Mouse (Mus musculus): ENCODE measurements at regions not wholly inside any gene's neighbourhood (a gene's known extent, or its start where the extent isn't known, plus 50 kb on each side); places are given as distances from the start of the nearest gene placed in this dataset.

DNA sequence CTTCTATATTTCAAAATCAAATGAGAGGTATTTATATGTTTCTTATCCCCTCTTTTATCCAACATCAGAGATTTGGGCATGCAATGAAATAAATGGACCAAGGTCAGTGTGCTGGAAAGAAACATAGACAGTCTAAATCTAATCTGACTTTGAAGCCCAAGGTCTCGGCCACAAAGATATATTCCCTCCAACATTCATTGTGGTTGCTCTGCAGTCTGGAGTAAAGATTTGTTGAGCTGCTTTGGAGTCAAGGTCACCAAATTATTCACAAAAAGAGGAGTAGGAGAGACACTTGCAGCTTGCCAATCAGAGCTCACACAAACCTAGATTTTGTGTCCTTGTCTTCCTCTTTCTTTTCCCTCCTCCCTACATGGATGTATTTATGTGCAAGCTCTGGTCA is 304.2 kb upstream of the Itga1 start:
- in situ Hi-C loops (cut with MboI; ENCODE audit: low pct_ligation_motif_present, low pct_unique_long_range_greater_than_20kb, low sequenced_read_pairs): no loop called here
- no peaks in the 10 kb centered on the region for H3K4me1 ChIP-seq (ENCODE audit: control insufficient read depth in 1 of 2, insufficient read depth in 2 of 2)
- dilution Hi-C loops (cut with MboI; ENCODE audit: extremely low pct_ligation_motif_present, extremely low pct_unique_long_range_greater_than_20kb, low sequenced_read_pairs): no loop called here

DNA sequence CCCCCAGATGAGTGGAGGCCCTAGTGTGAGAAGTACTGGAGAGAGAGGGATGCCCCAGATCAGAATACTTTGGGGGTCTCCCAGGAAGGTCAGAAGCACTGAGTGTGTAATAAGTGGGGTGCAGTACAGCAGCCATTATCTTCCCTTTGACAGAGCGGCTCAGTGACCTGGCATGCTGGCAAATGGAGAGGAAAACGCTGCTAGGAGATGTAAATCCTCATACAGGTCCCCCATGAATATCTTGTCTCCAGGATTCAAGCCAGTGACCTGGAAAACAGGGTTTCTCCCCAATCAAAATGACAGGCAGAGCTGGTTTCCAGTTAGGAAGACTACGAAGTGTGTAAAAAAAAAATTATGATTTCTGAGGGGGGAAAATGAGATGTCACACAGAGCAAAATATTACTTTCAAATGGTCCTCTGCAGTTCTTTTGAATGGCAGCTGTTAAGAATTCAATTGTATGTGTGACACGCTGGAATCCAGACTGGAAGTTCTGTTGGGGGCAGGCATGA is 299.0 kb upstream of the Itga1 start:
- Histone ChIP-seq H3K4me2 (ENCODE audit: insufficient read depth, low read depth, poor library complexity, severe bottlenecking) (no peak overlapping the region), H3K79me2 (replicated peaks; ENCODE audit: control insufficient read depth, extremely low read depth, insufficient read depth, poor library complexity, severe bottlenecking) (no peaks in the 10 kb centered on the region), H3K9me3 (replicated peaks; ENCODE audit: low read length) (peaks cover 13% of the 10 kb centered on the region), H3K27ac (ENCODE audit: insufficient read depth, low read depth) (no peak overlapping the region), H3K4me1 (ENCODE audit: control insufficient read depth in 1 of 2, insufficient read depth in 2 of 2) (no peaks in the 10 kb centered on the region), H3K9ac (ENCODE audit: insufficient read depth, low read depth) (no peak overlapping the region), H3K27me3 (replicated peaks) (no peaks in the 10 kb centered on the region), H3K4me3 (replicated peaks in 1 of 3; ENCODE audit: low read depth in 2 of 3, low read length in 2 of 3, poor library complexity in 1 of 3) (no peak overlapping the region), H3K36me3 (replicated peaks in 1 of 2; ENCODE audit: control insufficient read depth in 1 of 2, insufficient read depth in 1 of 2, low read length in 1 of 2) (no peaks in the 10 kb centered on the region)
- in situ Hi-C loops (cut with MboI; ENCODE audit: low pct_ligation_motif_present, low pct_unique_long_range_greater_than_20kb, low sequenced_read_pairs): no loop called here
- dilution Hi-C loops (cut with MboI; ENCODE audit: extremely low pct_ligation_motif_present, extremely low pct_unique_long_range_greater_than_20kb, low sequenced_read_pairs): no loop called here
- DNase-seq (ENCODE audit: extremely low read depth): no peak
- TF ChIP-seq SIN3A (IDR thresholded peaks at IDR 0.05; ENCODE audit: low read length): no peak
- TF ChIP-seq HCFC1 (IDR thresholded peaks at IDR 0.05; ENCODE audit: low read depth, low read length): no peak
- no peak for TF ChIP-seq TCF12 (IDR thresholded peaks at IDR 0.05; ENCODE audit: low read depth, low read length)
- no peak for TF ChIP-seq NELFE (IDR thresholded peaks at IDR 0.05; ENCODE audit: low read depth, low read length)
- TF ChIP-seq BHLHE40 (IDR thresholded peaks at IDR 0.05; ENCODE audit: low read depth, low read length): no peak

More for the DNA sequence above, 304.2 kb upstream of the Itga1 start:
- H3K36me3 ChIP-seq (replicated peaks in 1 of 2; ENCODE audit: control insufficient read depth in 1 of 2, insufficient read depth in 1 of 2, low read length in 1 of 2): no peaks in the 10 kb centered on the region
- no peak overlapping the region for H3K27ac ChIP-seq (ENCODE audit: insufficient read depth, low read depth)
- no peak overlapping the region for H3K9ac ChIP-seq (ENCODE audit: insufficient read depth, low read depth)
- TF ChIP-seq RCOR1 (conservative IDR thresholded peaks at IDR 0.05; ENCODE audit: low read depth, low read length): no peak
- no peak for TF ChIP-seq ZKSCAN1 (IDR thresholded peaks at IDR 0.05; ENCODE audit: borderline replicate concordance, low read depth, low read length)
- no peak for TF ChIP-seq MAFK (IDR thresholded peaks at IDR 0.05; ENCODE audit: insufficient replicate concordance, low read length)
- no peaks in the 10 kb centered on the region for H3K79me2 ChIP-seq (replicated peaks; ENCODE audit: control insufficient read depth, extremely low read depth, insufficient read depth, poor library complexity, severe bottlenecking)
- no peaks in the 10 kb centered on the region for H3K27me3 ChIP-seq (replicated peaks)
- no peak overlapping the region for H3K4me3 ChIP-seq (replicated peaks in 1 of 3; ENCODE audit: low read depth in 2 of 3, low read length in 2 of 3, poor library complexity in 1 of 3)
- peaks cover 15% of the 10 kb centered on the region for H3K9me3 ChIP-seq (replicated peaks; ENCODE audit: low read length)
- DNase-seq (ENCODE audit: extremely low read depth): no peak
- H3K4me2 ChIP-seq (ENCODE audit: insufficient read depth, low read depth, poor library complexity, severe bottlenecking): no peak overlapping the region

DNA sequence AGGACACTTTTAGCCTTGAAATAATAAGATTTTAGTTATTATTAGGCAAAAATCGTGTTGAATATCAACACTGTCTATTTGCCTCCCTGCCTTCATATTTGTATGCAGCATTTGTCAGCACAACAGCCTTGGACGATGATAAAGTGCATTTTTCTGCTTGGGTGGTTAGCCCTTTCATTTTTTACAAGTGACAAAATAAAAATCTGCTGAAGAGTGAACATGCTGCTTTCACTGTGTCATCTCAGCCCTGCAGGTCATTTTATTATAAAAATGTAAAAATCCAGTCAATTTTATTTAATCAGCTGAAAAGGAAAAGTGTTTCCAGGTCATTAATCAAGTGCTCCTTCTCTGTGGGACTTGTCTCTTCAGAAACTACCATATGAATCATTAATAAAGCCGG is 277.9 kb upstream of the Itga1 start:
- no peak for DNase-seq (ENCODE audit: extremely low read depth)
- H3K9me3 ChIP-seq (replicated peaks; ENCODE audit: low read length): peaks cover 17% of the 10 kb centered on the region
- H3K27me3 ChIP-seq (replicated peaks): no peaks in the 10 kb centered on the region
- H3K4me2 ChIP-seq (ENCODE audit: insufficient read depth, low read depth, poor library complexity, severe bottlenecking): no peak overlapping the region
- in situ Hi-C loops (cut with MboI; ENCODE audit: low pct_ligation_motif_present, low pct_unique_long_range_greater_than_20kb, low sequenced_read_pairs): no loop called here
- no peak overlapping the region for H3K4me3 ChIP-seq (replicated peaks in 1 of 3; ENCODE audit: low read depth in 2 of 3, low read length in 2 of 3, poor library complexity in 1 of 3)
- H3K36me3 ChIP-seq (replicated peaks in 1 of 2; ENCODE audit: control insufficient read depth in 1 of 2, insufficient read depth in 1 of 2, low read length in 1 of 2): no peaks in the 10 kb centered on the region
- H3K4me1 ChIP-seq (ENCODE audit: control insufficient read depth in 1 of 2, insufficient read depth in 2 of 2): no peaks in the 10 kb centered on the region
- dilution Hi-C loops (cut with MboI; ENCODE audit: extremely low pct_ligation_motif_present, extremely low pct_unique_long_range_greater_than_20kb, low sequenced_read_pairs): no loop called here
- TF ChIP-seq JUND (conservative IDR thresholded peaks at IDR 0.05; ENCODE audit: low read depth, low read length) (no peak), TCF12 (IDR thresholded peaks at IDR 0.05; ENCODE audit: low read depth, low read length) (no peak), USF1 (IDR thresholded peaks at IDR 0.05; ENCODE audit: low read depth, low read length) (no peak), ELF1 (IDR thresholded peaks at IDR 0.05; ENCODE audit: low read depth, low read length) (no peak)
- H3K79me2 ChIP-seq (replicated peaks; ENCODE audit: control insufficient read depth, extremely low read depth, insufficient read depth, poor library complexity, severe bottlenecking): no peaks in the 10 kb centered on the region
- no peak overlapping the region for H3K27ac ChIP-seq (ENCODE audit: insufficient read depth, low read depth)
- no peak overlapping the region for H3K9ac ChIP-seq (ENCODE audit: insufficient read depth, low read depth)
